In the genomic region with DNA sequence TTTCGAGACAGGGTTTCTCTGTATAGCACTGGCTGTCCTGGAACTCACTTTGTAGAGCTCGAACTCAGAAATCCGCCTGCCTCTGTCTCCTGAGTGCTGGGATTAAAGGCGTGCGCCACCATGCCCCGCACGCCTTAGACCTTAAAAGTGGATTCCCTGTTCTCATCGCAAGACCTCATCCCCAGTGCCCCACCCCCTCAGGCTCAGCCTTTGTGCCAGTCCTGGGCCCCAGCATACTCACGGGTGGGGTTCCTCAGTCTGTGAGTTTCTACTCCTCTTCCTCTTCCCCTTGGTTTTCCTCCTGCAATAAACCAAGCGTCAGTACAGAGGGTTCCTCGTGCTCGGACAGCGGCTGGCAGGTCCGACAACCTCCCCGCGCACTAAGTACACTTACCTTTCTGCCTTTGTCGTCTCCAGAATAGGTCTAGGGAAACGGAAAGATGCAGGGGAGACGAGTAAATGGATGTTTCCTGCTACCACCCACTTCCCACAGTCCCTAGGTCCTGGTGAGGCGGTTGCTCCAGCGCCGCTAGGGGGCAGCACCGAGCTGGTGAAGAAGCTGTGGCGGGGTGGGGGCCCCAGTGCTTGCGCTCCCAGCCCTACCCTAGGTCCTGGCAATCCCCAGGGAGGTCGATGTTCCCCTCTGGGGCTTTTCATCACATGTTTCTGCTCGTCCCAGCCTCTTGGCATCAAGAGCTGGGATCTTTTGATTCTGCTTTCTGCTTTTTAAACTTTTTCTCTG, we compare ENCODE assay signal across 8 mouse cellular contexts. TPM values are rescaled to one million over a fixed set of nuclear protein-coding genes. Genes with fewer than 3 reads are reported as not detected.
DNase-seq lines count a peak whose midpoint lies in the region; ATAC-seq lines count a peak whose summit lies in the region.

No protein-coding gene starts in this region.

- H3K36me3 ChIP-seq in hindbrain, embryonic 14.5 days (replicated peaks; ENCODE audit: control insufficient read depth, insufficient read depth), result no peaks in the 10 kb centered on the region

- no peaks in the 10 kb centered on the region for H3K27me3 ChIP-seq in hindbrain, embryonic 14.5 days (ENCODE audit: control insufficient read depth, insufficient read depth, low read length)

- H3K4me3 ChIP-seq in hindbrain, embryonic 14.5 days (replicated peaks; ENCODE audit: low read length), result peak overlapping the region; percentile 21

- ATAC-seq in hindbrain, embryonic 14.5 days (ENCODE audit: low FRiP score), result peak; percentile 77; the same call in 1 of the 2 replicates

- peak; percentile 84 for DNase-seq in R1 (ENCODE audit: low read depth, low spot score)
- peak; percentile 90 to 96 for DNase-seq in cerebellum, postnatal 14 days
- DNase-seq in frontal cortex, postnatal 36 days (ENCODE audit: low spot score in 2 of 2), result peak; percentile 81 to 86
- DNase-seq in hindbrain, embryonic 14.5 days (ENCODE audit: low spot score), result peak; percentile 80
- DNase-seq in layer of hippocampus, postnatal 14 days (ENCODE audit: low spot score in 2 of 2), result peak; percentile 83 to 84
- peak; percentile 92 for DNase-seq in lung, postnatal 10 days
- peak; percentile 88 for DNase-seq in retina, embryonic 14.5 days (ENCODE audit: low spot score)
- DNase-seq in thymus, postnatal 25 days, result peak; percentile 91

- H3K27ac ChIP-seq in hindbrain, embryonic 14.5 days, result no peak overlapping the region

- no peaks in the 10 kb centered on the region; the same call in 1 of the 2 replicates for H3K4me1 ChIP-seq in hindbrain, embryonic 14.5 days (replicated peaks; ENCODE audit: control insufficient read depth, insufficient read depth, low read length)

- WGBS in hindbrain, embryonic 14.5 days, result 23% methylated on average over 27 of the region's 27 CpGs

- H3K4me2 ChIP-seq in hindbrain, embryonic 14.5 days (replicated peaks), result peak overlapping the region; percentile 44

- peak overlapping the region; percentile 40 for H3K9ac ChIP-seq in hindbrain, embryonic 14.5 days

- H3K9me3 ChIP-seq in hindbrain, embryonic 14.5 days (ENCODE audit: control insufficient read depth, low read length), result no peaks in the 10 kb centered on the region

RNA-seq across cellular contexts. Expression of gene Pgf, which starts 8.3 kb away (rescaled TPM):
- 7.9 and 8.3 TPM in 2 replicates for polyA plus RNA-seq in hindbrain, embryonic 14.5 days (2014; fragmentation: Nextera tagmentation; extraction: Ambion mirVana)
- total RNA-seq in layer of hippocampus, postnatal 14 days (2021), result 1 to 10 TPM; 5.2 to 6.6 TPM

RNA-seq across cellular contexts. Expression of gene Rps6kl1, which starts 18.2 kb away (rescaled TPM):
- 22.9 and 24.1 TPM in 2 replicates for polyA plus RNA-seq in hindbrain, embryonic 14.5 days (2014; fragmentation: Nextera tagmentation; extraction: Ambion mirVana)
- total RNA-seq in layer of hippocampus, postnatal 14 days (2021), result 10 to 100 TPM; 41.1 to 43.1 TPM

RNA-seq across cellular contexts. Expression of gene Eif2b2, which starts 50.0 kb away (rescaled TPM):
- 68.6 and 77.6 TPM in 2 replicates for polyA plus RNA-seq in hindbrain, embryonic 14.5 days (2014; fragmentation: Nextera tagmentation; extraction: Ambion mirVana)
- 10 to 100 TPM; 58.3 to 66.6 TPM for total RNA-seq in layer of hippocampus, postnatal 14 days (2021)

RNA-seq across cellular contexts. Expression of gene Dlst, which starts 58.7 kb away (rescaled TPM):
- 101 and 114 TPM in 2 replicates for polyA plus RNA-seq in hindbrain, embryonic 14.5 days (2014; fragmentation: Nextera tagmentation; extraction: Ambion mirVana)
- 100 to 1,000 TPM; 169 to 175 TPM for total RNA-seq in layer of hippocampus, postnatal 14 days (2021)

RNA-seq across cellular contexts. Expression of gene Prox2, which starts 58.7 kb away (rescaled TPM):
- 1.9 TPM in 2 replicates for polyA plus RNA-seq in hindbrain, embryonic 14.5 days (2014; fragmentation: Nextera tagmentation; extraction: Ambion mirVana)
- 1 to 10 TPM; 2.1 to 2.4 TPM for total RNA-seq in layer of hippocampus, postnatal 14 days (2021)
